Mouse (Mus musculus) ES-E14 (cell line): ENCODE measurements around the gene Mettl16. TPM values are rescaled to one million over a fixed set of nuclear protein-coding genes. Genes with fewer than 3 reads are reported as not detected.

Source experiments
- DNase-seq: peaks from one replicate; pipeline ENCODE4 v3.0.0-alpha.2; 2013; ENCODE audit warnings: low read depth, low spot score
- H3K27ac ChIP-seq: 2 replicates; pipeline ENCODE4 v1.5.1; 2012; ENCODE audit warnings: low read depth, mild to moderate bottlenecking, low read length, moderate library complexity, mixed read lengths; ENCODE audit not compliant: poor library complexity, insufficient read depth, severe bottlenecking
- H3K36me3 ChIP-seq: 2 replicates; pipeline ENCODE4 v1.6.1; 2012; ENCODE audit warnings: mild to moderate bottlenecking, low read length, moderate library complexity, mixed read lengths; ENCODE audit not compliant: control insufficient read depth, poor library complexity, insufficient read depth, severe bottlenecking
- H3K4me1 ChIP-seq, 2 experiments: fragments of 150-350 bp in 1 of 2; sonication (generic) in 1 of 2; 2 replicates each; pipeline ENCODE4 v1.6.1; 2012; ENCODE audit warnings: low read length in 2 of 2, mild to moderate bottlenecking in 1 of 2, mixed read lengths in 1 of 2; ENCODE audit not compliant: control insufficient read depth in 2 of 2, insufficient read depth in 2 of 2, poor library complexity in 1 of 2
- H3K4me3 ChIP-seq, 2 experiments: fragments of 150-350 bp in 1 of 2; sonication (generic) in 1 of 2; 2 replicates each; pipeline ENCODE4 v1.5.1; 2012; ENCODE audit warnings: low read length in 2 of 2, low read depth in 1 of 2, mild to moderate bottlenecking in 1 of 2, mixed read lengths in 1 of 2; ENCODE audit not compliant: insufficient read depth in 1 of 2, poor library complexity in 1 of 2, severe bottlenecking in 1 of 2
- H3K9ac ChIP-seq: 2 replicates; pipeline ENCODE4 v1.6.1; 2012; ENCODE audit warnings: low read depth, mild to moderate bottlenecking, low read length, mixed read lengths; ENCODE audit not compliant: poor library complexity, insufficient read depth, severe bottlenecking
- H3K9me3 ChIP-seq: fragments of 150-350 bp; sonication (generic); 2 replicates; pipeline ENCODE4 v1.6.1; 2012; ENCODE audit warnings: low read depth, mild to moderate bottlenecking, low read length; ENCODE audit not compliant: control insufficient read depth, insufficient read depth
- CHD2 ChIP-seq: IDR thresholded peaks from 2 replicates; pipeline ENCODE4 v1.6.1; 2014; ENCODE audit warnings: mild to moderate bottlenecking, low read depth, low read length, inconsistent platforms
- HCFC1 ChIP-seq: IDR thresholded peaks from 2 replicates; pipeline ENCODE4 v1.6.1; 2012; ENCODE audit warnings: low read length, inconsistent platforms, borderline replicate concordance; ENCODE audit not compliant: insufficient read depth
- MAFK ChIP-seq: IDR thresholded peaks from 2 replicates; pipeline ENCODE4 v1.6.1; 2014; ENCODE audit warnings: mild to moderate bottlenecking, low read depth, low read length, inconsistent platforms; ENCODE audit not compliant: insufficient read depth
- ZC3H11A ChIP-seq: IDR thresholded peaks from 2 replicates; pipeline ENCODE4 v1.6.1; 2012; ENCODE audit warnings: low read depth, mild to moderate bottlenecking, inconsistent platforms, low read length, borderline replicate concordance
- ZNF384 ChIP-seq: IDR thresholded peaks from 2 replicates; pipeline ENCODE4 v1.6.1; 2012; ENCODE audit warnings: low read depth, low read length, inconsistent platforms
- in situ Hi-C, 2 experiments: fragments of 600-800 bp; cut with MboI; formaldehyde crosslinking; loops; one replicate each; pipeline ENCODE4 v1.15.1; 2025; ENCODE audit warnings: low sequenced_read_pairs in 2 of 2, inconsistent platforms in 1 of 2; ENCODE audit not compliant: unreplicated experiment in 2 of 2
- total RNA-seq: library from RNA; depleted of rRNA; stranded (reverse); fragments of 300-350 nt; gene quantifications from 2 replicates; pipeline ENCODE4 v1.2.3, GENCODE M21; 2012

Mettl16 gene
- total RNA-seq, 1 experiment, result 72.7 TPM

DNA sequence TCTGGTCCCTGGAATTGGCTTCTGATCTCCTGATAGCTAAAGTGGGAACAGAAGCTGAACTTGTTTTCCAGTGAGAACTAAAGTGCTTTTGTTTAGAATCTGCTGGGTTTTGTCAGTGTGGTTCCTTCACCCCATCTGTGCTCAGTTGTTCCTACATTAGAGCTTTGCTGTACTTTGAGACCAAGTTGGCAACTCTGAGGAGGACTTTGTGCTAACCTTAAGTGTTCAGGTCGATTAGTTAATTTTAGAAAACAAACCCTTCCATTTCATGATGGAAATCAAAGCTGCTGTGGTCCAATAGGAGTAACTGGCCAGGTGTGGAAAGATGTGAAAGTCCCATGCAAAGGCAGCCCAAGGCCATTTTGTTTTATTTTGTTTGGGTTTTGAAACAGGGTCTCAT is 50.3 kb downstream of the Mettl16 start:
- DNase-seq, result no peak
- no peak overlapping the region for H3K27ac ChIP-seq
- no peak overlapping the region for H3K9ac ChIP-seq
- H3K9me3 ChIP-seq, result no peaks in the 10 kb centered on the region
- no peak overlapping the region for H3K4me3 ChIP-seq
- in situ Hi-C loops, result no loop called here
- peaks cover 19% of the 10 kb centered on the region for H3K36me3 ChIP-seq
- TF ChIP-seq ZC3H11A (no peak), MAFK (no peak), CHD2 (no peak), ZNF384 (no peak), HCFC1 (no peak)
- H3K4me1 ChIP-seq, result peaks cover 0 to 3% of the 10 kb centered on the region in 2 experiments; a peak in 1 of 4 replicates

DNA sequence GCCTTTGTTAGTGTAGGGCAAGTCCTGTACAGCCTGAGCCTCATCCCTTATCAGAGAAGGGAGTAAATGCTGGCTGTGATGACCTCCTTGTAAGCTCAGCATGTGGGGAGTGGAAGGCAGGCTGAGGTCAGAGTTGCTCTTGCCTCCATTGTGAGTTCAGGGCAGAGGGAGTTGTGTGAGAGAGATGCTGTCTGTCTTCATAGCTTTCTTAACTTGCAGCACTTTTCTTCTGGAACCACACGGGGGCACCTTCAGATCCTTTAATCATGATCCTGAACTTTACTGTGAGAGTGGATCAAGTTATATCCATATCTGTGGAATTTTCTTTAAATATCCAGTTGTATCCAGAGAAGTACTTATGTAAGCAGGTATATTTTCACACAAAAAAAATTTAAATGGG is 50.8 kb downstream of the Mettl16 start:
- Histone ChIP-seq H3K36me3 (peaks cover 18% of the 10 kb centered on the region), H3K27ac (no peak overlapping the region), H3K4me3 (no peak overlapping the region), H3K9ac (no peak overlapping the region), H3K9me3 (no peaks in the 10 kb centered on the region), H3K4me1 (peaks cover 2 to 7% of the 10 kb centered on the region in 2 experiments; a peak in 1 of 4 replicates)
- DNase-seq, result no peak
- in situ Hi-C loops, result no loop called here
- TF ChIP-seq MAFK, result no peak
- TF ChIP-seq ZC3H11A, result no peak
- TF ChIP-seq CHD2, result no peak
- no peak for TF ChIP-seq ZNF384
- TF ChIP-seq HCFC1, result no peak

DNA sequence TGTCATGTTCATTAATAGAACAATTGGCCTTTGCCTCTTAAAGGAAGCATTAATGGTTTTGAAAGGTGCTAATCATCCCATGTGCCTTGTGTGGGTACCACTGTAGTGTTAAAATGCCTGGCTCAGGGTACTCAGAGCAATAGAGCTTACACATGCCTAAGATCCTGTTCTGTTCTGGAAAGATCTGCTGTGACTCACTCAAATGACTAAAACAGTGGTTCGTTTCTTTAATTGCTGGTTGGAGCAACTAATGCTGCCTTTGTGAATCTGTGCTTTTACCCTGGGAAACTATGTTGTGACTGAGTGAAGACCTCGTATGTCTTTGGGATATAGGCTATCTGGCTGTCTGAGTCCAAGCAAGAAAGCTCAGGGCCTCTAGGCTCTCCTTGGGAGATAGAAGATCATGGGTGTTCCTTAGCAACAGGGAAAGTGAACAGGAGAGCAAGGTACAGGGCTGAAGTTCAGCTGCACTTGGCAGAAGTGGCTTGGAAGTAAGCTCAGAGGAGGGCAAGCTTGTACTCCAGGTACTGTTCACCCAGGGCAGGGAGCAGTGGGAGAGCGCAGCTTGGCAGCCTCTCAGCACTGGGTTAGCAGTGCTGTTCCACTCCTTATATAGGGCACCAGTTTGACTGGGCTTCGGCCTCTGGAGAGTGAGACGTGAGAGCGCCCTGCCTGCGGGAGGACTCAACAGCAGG is 52.3 kb downstream of the Mettl16 start:
- Histone ChIP-seq H3K36me3 (peaks cover 9% of the 10 kb centered on the region), H3K4me1 (peaks cover 2 to 10% of the 10 kb centered on the region in 2 experiments; a peak in 2 of 4 replicates), H3K4me3 (no peak overlapping the region), H3K27ac (no peak overlapping the region), H3K9ac (no peak overlapping the region), H3K9me3 (no peaks in the 10 kb centered on the region)
- no peak for DNase-seq
- in situ Hi-C loops, result no loop called here
- no peak for TF ChIP-seq HCFC1
- TF ChIP-seq ZC3H11A, result no peak
- no peak for TF ChIP-seq ZNF384
- no peak for TF ChIP-seq MAFK
- TF ChIP-seq CHD2, result no peak

DNA sequence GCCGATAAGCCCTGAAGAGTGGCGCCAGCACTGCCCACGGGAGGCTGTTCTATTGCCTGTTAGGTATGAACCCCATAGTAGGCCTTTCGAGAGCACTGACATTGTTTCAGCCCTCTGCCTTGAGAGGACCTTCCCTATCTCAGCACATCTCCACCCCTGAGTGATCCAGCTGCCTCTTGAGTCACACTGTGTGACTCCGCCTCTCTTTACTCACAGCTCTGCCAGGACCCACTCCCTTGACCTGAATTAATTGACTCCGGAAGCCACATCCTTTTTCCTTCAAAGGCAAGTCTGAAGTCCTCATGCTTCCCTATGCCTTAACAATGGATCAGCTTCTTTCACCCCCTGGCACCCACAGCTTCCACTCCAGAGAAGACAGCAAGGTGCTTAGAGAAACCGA is 55.5 kb downstream of the Mettl16 start:
- no peak overlapping the region for H3K4me3 ChIP-seq
- H3K9ac ChIP-seq, result no peak overlapping the region
- no peaks in the 10 kb centered on the region for H3K9me3 ChIP-seq
- H3K27ac ChIP-seq, result no peak overlapping the region
- no peak for DNase-seq
- in situ Hi-C loops, result no loop called here
- H3K4me1 ChIP-seq, result peaks cover 2 to 14% of the 10 kb centered on the region in 2 experiments; a peak in 2 of 4 replicates
- H3K36me3 ChIP-seq, result peaks cover 2% of the 10 kb centered on the region; the same call in 1 of the 2 replicates
- TF ChIP-seq HCFC1 (no peak), MAFK (no peak), CHD2 (no peak), ZC3H11A (no peak), ZNF384 (no peak)
